Mouse (Mus musculus) left cerebral cortex, adult 6 months (tissue): ENCODE data around the gene Prr3. TPM values are rescaled to one million over a fixed set of nuclear protein-coding genes. Genes with fewer than 3 reads are reported as not detected.

Source experiments
- long read RNA-seq, 2 experiments: library from polyadenylated mRNA; unstranded; transcript quantifications; one replicate each; pipeline ENCODE4 v2.0.0; 2019 to 2020
- polyA plus RNA-seq: library from polyadenylated mRNA; unstranded; fragments of <200 nt; fragmentation: Nextera tagmentation; gene quantifications from 2 replicates; pipeline ENCODE4 v1.2.3, GENCODE M21; 2021

Prr3 gene
- 12.1 and 12.4 TPM in 2 replicates for polyA plus RNA-seq
- long read RNA-seq, experiment 1, transcript Prr3-201 (4 exons, 2,727 nt), result major isoform, 32 of 58 reads
- long read RNA-seq, experiment 1, partial matches to known transcripts, result 3 of 58 reads
- long read RNA-seq, experiment 1, other reads (novel, unspliced or antisense), result 20 of 58 reads
- long read RNA-seq, experiment 2, transcript Prr3-201 (4 exons, 2,727 nt), result major isoform, 7 of 13 reads
- long read RNA-seq, experiment 2, partial matches to known transcripts, result 0 of 13 reads
- long read RNA-seq, experiment 2, other reads (novel, unspliced or antisense), result 4 of 13 reads

DNA sequence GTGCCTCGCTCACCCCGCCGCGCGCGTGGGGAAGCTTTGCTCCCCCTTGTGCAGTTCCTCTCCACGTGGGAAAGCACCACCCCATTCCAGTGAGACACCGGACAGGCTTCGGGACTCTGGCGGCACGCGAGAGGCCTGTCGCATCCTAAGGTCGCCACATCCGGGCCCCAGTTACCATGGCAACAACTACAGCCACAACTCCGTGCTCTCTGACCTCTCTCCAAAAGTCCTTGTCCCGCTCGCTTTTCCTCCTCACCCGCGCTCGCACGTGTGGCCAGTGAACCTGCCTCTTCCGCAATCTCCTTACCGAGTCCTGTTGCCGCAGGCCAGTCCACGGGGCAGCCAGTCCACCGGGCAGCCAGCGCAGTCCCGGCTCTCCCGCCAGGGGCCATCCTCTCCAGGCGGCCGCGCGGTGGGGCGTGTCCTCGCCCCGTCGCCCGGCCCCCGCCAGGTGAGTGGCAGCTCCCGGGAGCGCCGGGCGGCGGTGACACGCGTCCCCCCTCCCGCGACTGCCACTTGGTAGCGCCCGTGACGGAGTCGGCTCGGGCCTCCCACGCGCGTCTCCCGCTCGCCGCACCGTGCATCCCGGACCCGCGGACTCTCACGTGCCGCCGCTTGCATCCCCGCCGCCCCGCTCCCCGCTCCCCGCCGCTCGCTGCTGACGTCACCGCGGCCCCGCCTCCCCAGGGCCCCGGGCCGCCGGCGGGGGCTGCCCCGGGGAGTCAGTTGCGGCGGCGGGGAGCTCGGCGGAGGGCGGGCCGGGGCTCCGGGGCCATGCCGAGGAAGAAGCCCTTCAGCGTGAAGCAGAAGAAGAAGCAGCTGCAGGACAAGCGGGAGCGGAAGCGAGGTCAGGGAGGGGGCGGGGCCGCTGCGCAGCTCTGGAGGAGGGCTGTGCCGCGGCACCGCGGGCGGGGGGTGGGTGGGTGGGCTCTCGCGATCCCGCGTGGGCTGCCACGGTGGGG lies at the start of gene Prr3, which contains the start of gene Gnl1:
TSS of gene Prr3 (minus strand) at position 836 of the 962 bp plus-strand sequence.
TSS of gene Gnl1 (plus strand) at position 451 of the 962 bp plus-strand sequence.

DNA sequence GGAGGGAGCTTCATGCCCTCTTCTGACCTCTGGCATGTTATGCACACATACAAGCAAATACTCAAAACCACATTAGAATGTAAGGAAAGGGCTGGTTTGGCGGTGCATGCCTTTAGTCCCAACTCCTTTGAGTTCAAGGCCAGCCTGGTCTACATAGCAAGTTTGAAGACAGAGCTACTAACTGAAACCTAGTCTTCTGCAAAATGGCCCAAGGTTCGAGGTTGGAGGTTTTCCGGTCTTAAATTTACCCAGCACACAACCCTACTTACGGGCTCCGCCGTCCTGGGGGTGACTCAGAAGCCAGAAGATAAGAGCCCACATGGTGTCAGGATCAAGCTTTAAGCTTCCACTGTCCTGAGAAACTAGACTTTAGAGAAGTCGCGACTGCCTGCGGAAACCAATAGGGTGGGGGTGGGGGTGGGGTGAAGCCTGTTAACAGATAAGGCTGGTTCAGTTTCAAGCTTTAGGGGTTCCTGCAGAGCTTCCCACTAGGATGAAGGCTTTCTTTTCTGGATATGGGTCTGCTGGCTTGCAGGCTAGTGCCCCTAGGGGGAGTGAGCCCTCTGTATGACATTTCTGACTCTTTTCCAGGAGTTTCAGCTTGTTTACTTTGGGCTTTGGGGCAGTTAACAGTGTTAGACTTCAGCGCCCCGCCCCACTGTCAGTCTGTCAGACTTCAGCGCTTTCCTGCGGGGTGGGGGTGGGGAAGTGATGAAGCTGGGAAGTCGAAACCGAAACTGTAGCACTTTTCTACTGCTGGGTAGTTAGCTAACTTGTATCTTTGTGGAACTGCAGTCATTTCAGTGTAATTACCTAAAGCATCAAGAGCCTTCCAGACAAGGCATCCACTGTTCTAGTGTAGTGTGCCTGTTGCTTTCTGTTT lies 40.4 kb upstream of the Prr3 start, which contains the start of gene H2-T24:
TSS of gene H2-T24 (minus strand) at position 370 of the 883 bp plus-strand sequence.

DNA sequence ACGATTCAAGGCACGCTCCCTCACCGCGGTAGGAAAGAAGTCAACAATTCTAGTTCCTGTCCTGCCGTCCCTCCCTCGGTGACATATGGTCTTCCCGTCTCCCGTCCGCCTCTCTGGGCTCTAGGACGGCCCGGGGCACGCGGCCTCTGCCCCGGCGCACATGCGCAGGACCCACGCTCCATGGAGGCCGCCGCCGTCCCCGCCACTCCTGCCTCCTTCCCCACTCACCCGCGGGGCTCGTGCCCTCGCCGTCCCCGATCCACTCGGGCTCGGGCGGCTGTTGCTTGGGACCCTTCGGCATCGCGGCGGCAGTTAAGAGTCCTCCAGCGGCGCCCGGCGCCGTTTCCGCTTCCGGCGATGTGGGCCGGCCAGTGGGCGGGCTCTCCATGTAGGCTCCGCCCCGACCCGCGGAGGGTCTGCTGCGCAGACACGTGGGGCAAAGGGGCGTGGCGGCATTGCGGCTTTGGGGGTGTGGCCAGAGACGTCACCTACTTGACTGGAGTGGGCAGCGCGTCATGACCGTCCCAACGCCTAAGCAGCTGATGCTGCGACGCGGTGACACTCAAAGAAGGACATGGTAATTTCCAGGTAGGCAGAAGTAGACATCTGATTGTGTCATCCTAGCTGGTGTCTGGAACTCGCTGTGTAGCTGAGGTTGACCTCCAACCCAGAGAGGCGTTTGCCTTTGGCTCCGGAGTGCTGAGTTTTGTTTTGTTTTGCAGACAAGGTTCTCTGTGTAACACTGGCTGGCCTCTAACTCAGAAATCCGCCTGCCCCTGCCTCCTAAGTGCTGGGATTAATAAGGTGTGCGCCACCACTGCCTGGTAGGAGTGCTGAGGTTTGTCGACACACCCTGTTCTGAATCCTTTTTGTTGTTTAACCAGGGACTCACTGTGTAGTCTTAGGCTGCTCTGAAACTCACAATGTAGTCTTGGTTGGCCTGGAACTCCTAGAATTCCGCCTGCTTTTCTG lies 10.3 kb downstream of the Prr3 start, which contains the start of gene Abcf1:
TSS of gene Abcf1 (minus strand) at position 344 of the 972 bp plus-strand sequence.

Other genes starting within 250 kb of the Prr3 start
- gene Ier3, start 158.6 kb downstream of the Prr3 start, polyA plus RNA-seq, result 11.2 and 18.9 TPM in 2 replicates
- 142 and 144 TPM in 2 replicates for gene Flot1, start 157.0 kb downstream of the Prr3 start, polyA plus RNA-seq
- 596 and 663 TPM in 2 replicates for gene Tubb5, start 141.9 kb downstream of the Prr3 start, polyA plus RNA-seq
- 2.9 and 4.1 TPM in 2 replicates for gene Mdc1, start 138.7 kb downstream of the Prr3 start, polyA plus RNA-seq
- 4.0 and 4.1 TPM in 2 replicates for gene Nrm, start 118.9 kb downstream of the Prr3 start, polyA plus RNA-seq
- gene Ppp1r18, start 114.6 kb downstream of the Prr3 start, polyA plus RNA-seq, result 0.97 and 6.2 TPM in 2 replicates
- 9.6 and 13.1 TPM in 2 replicates for gene Dhx16, start 100.4 kb downstream of the Prr3 start, polyA plus RNA-seq
- gene 2310061I04Rik, start 82.8 kb downstream of the Prr3 start, polyA plus RNA-seq, result 59.1 and 90.8 TPM in 2 replicates
- gene Atat1, start 70.2 kb downstream of the Prr3 start, polyA plus RNA-seq, result 34.2 and 50.5 TPM in 2 replicates
- gene Mrps18b, start 63.8 kb downstream of the Prr3 start, polyA plus RNA-seq, result 65.1 and 66.8 TPM in 2 replicates
- gene Ppp1r10, start 63.8 kb downstream of the Prr3 start, polyA plus RNA-seq, result 16.6 and 18.5 TPM in 2 replicates
- gene Abcf1, start 10.5 kb downstream of the Prr3 start, polyA plus RNA-seq, result 50.2 and 50.3 TPM in 2 replicates
- 23.8 and 41.5 TPM in 2 replicates for gene Gnl1, start 385 bp downstream of the Prr3 start, polyA plus RNA-seq
- gene H2-T24, start 40.3 kb upstream of the Prr3 start, polyA plus RNA-seq, result 2.5 and 3.0 TPM in 2 replicates
- 24.6 and 34.7 TPM in 2 replicates for gene H2-T23, start 52.6 kb upstream of the Prr3 start, polyA plus RNA-seq
- 21.2 and 21.4 TPM in 2 replicates for gene H2-T22, start 62.5 kb upstream of the Prr3 start, polyA plus RNA-seq
- gene Gm6034, start 62.7 kb upstream of the Prr3 start, polyA plus RNA-seq, result not detected in 2 replicates
- gene Gm11127, start 78.1 kb upstream of the Prr3 start, polyA plus RNA-seq, result not detected in 2 replicates
- 0.06 TPM in 1 of 2 replicates, not detected in the other for gene Gm19684, start 141.4 kb upstream of the Prr3 start, polyA plus RNA-seq
- gene Gm7030, start 149.2 kb upstream of the Prr3 start, polyA plus RNA-seq, result not detected in 2 replicates
- gene Gm8909, start 188.3 kb upstream of the Prr3 start, polyA plus RNA-seq, result 0.39 TPM in 1 of 2 replicates, not detected in the other
- not detected in 2 replicates for gene H2-T3, start 210.1 kb upstream of the Prr3 start, polyA plus RNA-seq